Mouse (Mus musculus): ENCODE measurements around the gene Mamstr. TPM values are rescaled to one million over a fixed set of nuclear protein-coding genes. Genes with fewer than 3 reads are reported as not detected.
A peak's percentile ranks its signal among the peaks of the same experiment; 100 is the strongest.

Mamstr gene
- 1.9 and 2.3 TPM in 2 replicates for polyA plus RNA-seq (2016; fragmentation: Nextera tagmentation; extraction: Ambion mirVana)

DNA sequence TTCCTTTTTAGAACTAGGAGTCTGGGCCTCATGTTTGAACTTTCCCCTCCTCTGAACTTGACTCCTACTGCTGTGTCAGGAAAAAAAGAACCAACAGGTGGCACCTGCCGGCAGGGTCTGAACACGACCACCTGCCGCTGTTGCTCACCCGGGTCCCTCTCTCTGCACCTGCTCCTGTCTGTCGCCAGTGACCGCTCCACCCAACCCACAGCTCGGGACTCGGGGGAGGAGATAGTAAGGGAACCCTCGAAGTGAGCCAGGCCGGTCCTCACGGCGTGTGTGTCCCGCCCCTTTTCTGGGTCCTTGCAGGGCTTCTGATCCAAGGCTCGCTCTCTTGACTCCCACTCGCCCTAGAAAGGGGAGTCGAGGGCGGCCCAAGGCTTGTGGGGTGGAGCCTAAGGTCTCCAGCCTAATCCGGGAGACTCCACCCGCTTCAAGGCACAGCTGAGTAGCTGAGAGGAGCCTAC, at the start of gene Mamstr:
TSS of gene Mamstr (plus strand) at position 417 of the 467 bp plus-strand sequence.
- H3K4me3 ChIP-seq, result peak within 1 kb of the TSS; percentile 38; the same call in 1 of the 2 replicates
- peaks cover 8% of the 10 kb centered on the region; the same call in 1 of the 2 replicates for H3K27me3 ChIP-seq (ENCODE audit: insufficient read depth, poor library complexity, severe bottlenecking)
- peaks cover 14% of the 10 kb centered on the region for H3K36me3 ChIP-seq
- DNase-seq (ENCODE audit: low spot score), result no peak
- H3K9me3 ChIP-seq, result no peaks in the 10 kb centered on the region
- WGBS, result 21% methylated on average over 19 of the region's 19 CpGs
- peaks cover 71% of the 10 kb centered on the region for H3K4me1 ChIP-seq
- peak within 1 kb of the TSS; percentile 43 for H3K27ac ChIP-seq

DNA sequence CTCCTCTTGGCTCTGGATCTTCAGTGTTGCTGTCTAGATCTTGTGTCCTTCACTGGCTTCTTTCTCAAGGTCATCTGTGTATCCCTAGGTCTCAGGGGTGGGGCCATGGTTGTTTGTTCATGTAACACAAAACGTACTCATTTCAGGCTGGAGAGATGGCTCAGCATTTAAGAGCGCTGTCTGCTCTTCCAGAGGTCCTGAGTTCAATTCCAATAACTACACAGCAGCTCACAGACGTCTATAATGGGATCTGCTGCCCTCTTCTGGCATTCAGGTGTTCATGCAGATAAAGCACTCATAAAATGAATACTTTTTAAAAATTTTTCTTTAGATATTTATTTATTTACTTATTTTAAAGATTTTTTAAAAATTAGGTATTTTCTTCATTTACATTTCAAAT, 48.9 kb upstream of the Mamstr start:
- no peak for DNase-seq (ENCODE audit: low spot score)
- no peaks in the 10 kb centered on the region for H3K9me3 ChIP-seq
- WGBS, result 68% methylated on average over 3 of the region's 3 CpGs

DNA sequence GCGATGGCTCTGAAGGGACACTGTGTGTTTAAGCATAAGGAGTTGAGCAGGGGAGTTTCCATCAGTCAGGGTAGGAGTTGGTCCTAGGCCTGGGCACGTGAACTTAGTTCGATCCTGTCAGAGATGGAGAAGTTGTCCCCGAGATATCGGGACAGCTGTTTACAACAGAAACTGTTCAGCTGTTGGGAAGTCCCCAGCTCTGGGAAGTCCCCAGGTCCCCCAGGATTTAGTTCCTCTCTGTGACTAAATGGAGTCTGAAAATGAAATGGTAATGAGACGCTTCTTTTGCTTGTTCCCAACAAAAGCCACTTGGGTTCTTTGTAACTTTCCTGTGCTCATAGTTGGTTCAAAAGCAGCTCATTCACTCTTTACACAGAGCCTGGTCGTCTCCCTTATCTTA, 47.9 kb upstream of the Mamstr start:
- H3K4me3 ChIP-seq, result no peak overlapping the region
- no peaks in the 10 kb centered on the region for H3K27me3 ChIP-seq (ENCODE audit: insufficient read depth, poor library complexity, severe bottlenecking)
- peaks cover 15% of the 10 kb centered on the region; the same call in 1 of the 2 replicates for H3K36me3 ChIP-seq
- 77% methylated on average over 7 of the region's 7 CpGs for WGBS
- no peak for DNase-seq (ENCODE audit: low spot score)
- H3K4me1 ChIP-seq, result peaks cover 21% of the 10 kb centered on the region
- no peak overlapping the region for H3K27ac ChIP-seq
- H3K9me3 ChIP-seq, result no peaks in the 10 kb centered on the region

More for the DNA sequence above, 48.9 kb upstream of the Mamstr start:
- Histone ChIP-seq H3K27ac (no peak overlapping the region), H3K27me3 (ENCODE audit: insufficient read depth, poor library complexity, severe bottlenecking) (no peaks in the 10 kb centered on the region), H3K4me1 (peaks cover 12% of the 10 kb centered on the region), H3K4me3 (no peak overlapping the region), H3K36me3 (peaks cover 23% of the 10 kb centered on the region)

DNA sequence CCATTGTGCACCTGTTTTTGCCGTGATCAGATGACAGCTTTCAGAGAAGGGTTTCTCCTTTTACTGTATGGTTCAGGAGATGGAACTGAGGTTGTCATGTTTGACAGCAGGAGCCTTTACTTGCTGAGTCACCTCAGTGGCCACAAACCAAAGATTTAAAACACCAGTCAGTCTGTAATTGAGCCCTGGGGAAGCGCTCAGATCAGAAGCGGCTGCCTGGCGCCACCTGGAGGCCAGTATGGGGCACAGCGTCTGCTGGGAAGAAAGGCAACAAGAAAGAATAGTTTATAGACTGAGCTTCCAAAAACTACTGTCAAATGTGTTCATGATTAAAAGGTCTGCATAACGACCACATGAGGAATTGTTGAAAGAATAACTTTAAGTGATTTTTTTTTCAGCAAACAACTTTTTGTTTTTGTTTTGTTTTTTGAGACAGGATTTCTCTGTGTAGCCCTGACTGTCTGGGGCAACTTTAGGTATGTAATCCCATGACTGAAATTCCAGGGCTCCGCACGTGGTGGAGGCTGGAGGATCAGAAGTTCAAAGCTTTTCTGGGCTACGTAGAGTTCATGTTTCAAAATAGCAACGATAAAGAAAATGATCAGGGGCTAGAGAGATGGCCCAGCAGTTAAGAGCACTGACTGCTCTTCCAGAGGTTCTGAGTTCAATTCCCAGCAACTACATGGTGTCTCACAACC, 46.5 kb upstream of the Mamstr start:
- WGBS, result 21% methylated on average over 10 of the region's 10 CpGs
- Histone ChIP-seq H3K9me3 (no peaks in the 10 kb centered on the region), H3K4me1 (peaks cover 21% of the 10 kb centered on the region), H3K27me3 (ENCODE audit: insufficient read depth, poor library complexity, severe bottlenecking) (no peaks in the 10 kb centered on the region), H3K27ac (no peak overlapping the region), H3K36me3 (peaks cover 3% of the 10 kb centered on the region; the same call in 1 of the 2 replicates), H3K4me3 (no peak overlapping the region)
- DNase-seq (ENCODE audit: low spot score), result no peak

DNA sequence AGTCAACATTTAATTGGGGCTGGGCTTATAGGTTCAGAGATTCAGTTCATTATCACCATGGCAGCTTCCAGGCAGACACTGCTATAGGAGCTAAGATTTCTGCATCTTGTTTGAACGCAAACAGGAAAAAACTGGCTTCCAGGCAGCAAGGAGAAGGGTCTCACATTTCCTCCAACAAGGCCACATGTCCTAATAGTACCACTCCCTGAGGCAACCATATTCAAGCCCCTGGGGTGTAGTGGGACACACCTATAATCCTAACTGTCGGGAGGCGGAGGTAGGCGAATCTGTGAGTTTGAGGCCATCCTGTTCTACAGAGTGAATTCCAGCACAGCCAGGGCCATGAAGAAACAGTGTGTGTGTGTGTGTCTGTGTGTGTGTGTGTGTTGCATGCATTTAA, 44.6 kb upstream of the Mamstr start:
- Histone ChIP-seq H3K27me3 (ENCODE audit: insufficient read depth, poor library complexity, severe bottlenecking) (no peaks in the 10 kb centered on the region), H3K4me3 (no peak overlapping the region), H3K27ac (no peak overlapping the region), H3K4me1 (peaks cover 20% of the 10 kb centered on the region), H3K36me3 (no peaks in the 10 kb centered on the region), H3K9me3 (no peaks in the 10 kb centered on the region)
- DNase-seq (ENCODE audit: low spot score), result no peak
- WGBS, result 83% methylated on average over 4 of the region's 4 CpGs

DNA sequence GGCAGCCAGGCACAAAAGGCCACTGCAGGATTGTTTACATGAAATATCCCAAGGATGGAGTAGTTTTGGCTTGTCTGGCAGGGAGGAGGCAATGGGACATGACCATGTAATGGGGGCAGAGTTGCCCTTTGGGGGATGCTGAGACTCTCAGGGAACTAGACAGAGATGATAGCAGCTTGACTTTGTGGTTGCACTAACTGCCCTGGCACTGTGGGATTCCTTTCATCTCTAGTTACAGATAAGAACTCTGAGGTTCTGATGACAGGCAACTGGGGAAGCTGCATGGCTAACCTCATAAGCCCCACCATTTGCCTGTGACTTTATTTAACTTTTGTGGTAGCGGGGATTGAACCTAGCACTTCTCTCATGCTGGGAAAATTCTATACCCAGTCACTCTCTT, 43.7 kb upstream of the Mamstr start:
- H3K4me3 ChIP-seq, result no peak overlapping the region
- H3K36me3 ChIP-seq, result no peaks in the 10 kb centered on the region
- WGBS, result 49% methylated on average over 1 of the region's 1 CpGs
- no peak for DNase-seq (ENCODE audit: low spot score)
- no peak overlapping the region for H3K27ac ChIP-seq
- no peaks in the 10 kb centered on the region for H3K9me3 ChIP-seq
- no peaks in the 10 kb centered on the region for H3K27me3 ChIP-seq (ENCODE audit: insufficient read depth, poor library complexity, severe bottlenecking)
- H3K4me1 ChIP-seq, result peaks cover 20% of the 10 kb centered on the region

DNA sequence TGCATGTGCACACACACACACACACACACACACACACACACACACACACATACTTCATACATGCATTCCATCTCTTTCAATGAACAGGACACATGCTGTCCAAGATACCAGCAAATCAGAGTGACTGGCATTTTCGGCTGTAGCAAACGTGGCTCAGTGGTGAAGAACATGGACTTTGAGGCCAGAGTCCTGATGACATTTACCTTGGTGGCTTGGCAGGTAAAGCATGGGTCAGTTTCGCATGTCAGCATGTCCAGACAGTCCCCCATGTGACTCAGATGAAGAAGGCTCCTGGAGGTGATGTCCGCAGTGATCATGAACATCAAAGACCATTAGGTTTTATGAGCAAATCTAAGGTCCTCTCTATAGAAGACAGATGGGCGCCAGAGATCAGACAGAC, 42.8 kb upstream of the Mamstr start:
- no peak for DNase-seq (ENCODE audit: low spot score)
- WGBS, result 84% methylated on average over 5 of the region's 5 CpGs
- H3K27me3 ChIP-seq (ENCODE audit: insufficient read depth, poor library complexity, severe bottlenecking), result no peaks in the 10 kb centered on the region
- no peak overlapping the region for H3K27ac ChIP-seq
- peaks cover 20% of the 10 kb centered on the region for H3K4me1 ChIP-seq
- no peaks in the 10 kb centered on the region for H3K9me3 ChIP-seq
- H3K36me3 ChIP-seq, result no peaks in the 10 kb centered on the region
- no peak overlapping the region for H3K4me3 ChIP-seq

DNA sequence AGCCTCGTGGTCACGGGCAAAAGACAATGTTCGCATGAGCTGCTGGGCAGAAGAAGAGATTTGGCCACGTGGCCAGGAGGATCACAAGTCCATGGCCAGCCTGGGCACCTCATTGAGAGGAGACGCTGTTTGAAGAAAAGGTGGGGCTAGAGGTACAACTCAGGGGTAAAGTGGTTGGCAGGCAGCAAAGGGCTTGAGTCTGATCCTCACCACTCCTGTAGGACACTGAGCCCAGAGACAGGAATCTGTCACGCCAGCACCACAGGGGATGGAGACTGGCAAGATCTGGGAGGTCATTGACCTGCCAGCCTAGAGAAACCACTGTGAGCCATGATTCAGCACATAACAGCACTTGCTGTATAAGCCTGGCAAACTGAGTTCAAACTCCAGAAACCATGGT, 42.2 kb upstream of the Mamstr start:
- WGBS, result 90% methylated on average over 6 of the region's 6 CpGs

DNA sequence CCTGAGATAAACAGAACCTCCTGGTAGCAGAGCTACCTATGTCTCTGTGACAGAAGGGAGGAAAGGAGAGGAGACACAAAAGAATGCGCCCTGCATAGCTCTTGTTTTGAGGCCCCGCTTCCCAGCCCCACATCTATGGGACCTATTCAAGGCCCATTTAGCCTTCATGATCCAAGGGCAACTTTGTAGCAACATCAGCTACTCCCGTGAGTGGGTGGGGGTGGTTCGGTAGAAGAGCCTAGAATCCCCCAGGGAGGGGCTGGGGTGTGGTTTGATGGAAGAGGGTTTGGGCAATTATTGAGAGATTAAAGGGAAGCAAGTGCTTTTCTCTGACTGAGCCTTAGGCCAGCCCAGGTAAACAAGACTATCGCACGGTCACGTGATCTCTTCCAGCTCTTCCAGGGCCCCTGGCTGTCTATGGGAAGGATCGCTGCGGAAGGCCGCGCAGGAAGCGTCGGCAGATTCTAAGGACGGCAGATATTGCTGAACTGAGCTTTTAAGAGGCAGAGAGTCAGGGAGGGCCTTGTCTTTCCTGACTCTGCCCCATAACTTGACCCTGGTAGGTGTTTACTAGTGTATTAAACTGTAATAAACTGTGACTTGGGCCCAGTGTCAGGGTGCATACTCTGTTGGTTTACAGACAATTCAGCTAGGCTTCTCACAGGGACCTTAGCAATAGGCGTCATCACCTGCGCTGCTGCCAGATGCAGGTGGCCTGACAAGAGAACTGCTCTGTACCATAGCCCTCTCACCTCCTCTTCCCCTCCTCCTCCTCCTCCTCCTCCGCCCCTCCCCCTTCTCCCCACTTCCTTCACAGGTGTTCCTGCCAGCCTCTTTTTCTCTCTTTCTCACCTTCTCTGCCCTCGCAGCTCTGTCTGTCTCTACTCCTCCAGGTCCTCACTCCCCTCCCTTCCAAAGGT, 40.6 kb upstream of the Mamstr start:
- Histone ChIP-seq H3K27ac (no peak overlapping the region), H3K4me3 (peak overlapping the region; percentile 29; the same call in 1 of the 2 replicates), H3K36me3 (no peaks in the 10 kb centered on the region), H3K27me3 (ENCODE audit: insufficient read depth, poor library complexity, severe bottlenecking) (no peaks in the 10 kb centered on the region), H3K9me3 (no peaks in the 10 kb centered on the region), H3K4me1 (peaks cover 20% of the 10 kb centered on the region)
- no peak for DNase-seq (ENCODE audit: low spot score)
- 37% methylated on average over 18 of the region's 18 CpGs for WGBS

More for the DNA sequence above, 42.2 kb upstream of the Mamstr start:
- no peaks in the 10 kb centered on the region for H3K36me3 ChIP-seq
- no peak overlapping the region for H3K27ac ChIP-seq
- no peak for DNase-seq (ENCODE audit: low spot score)
- no peaks in the 10 kb centered on the region for H3K9me3 ChIP-seq
- H3K4me1 ChIP-seq, result peaks cover 20% of the 10 kb centered on the region
- H3K4me3 ChIP-seq, result no peak overlapping the region
- no peaks in the 10 kb centered on the region for H3K27me3 ChIP-seq (ENCODE audit: insufficient read depth, poor library complexity, severe bottlenecking)

DNA sequence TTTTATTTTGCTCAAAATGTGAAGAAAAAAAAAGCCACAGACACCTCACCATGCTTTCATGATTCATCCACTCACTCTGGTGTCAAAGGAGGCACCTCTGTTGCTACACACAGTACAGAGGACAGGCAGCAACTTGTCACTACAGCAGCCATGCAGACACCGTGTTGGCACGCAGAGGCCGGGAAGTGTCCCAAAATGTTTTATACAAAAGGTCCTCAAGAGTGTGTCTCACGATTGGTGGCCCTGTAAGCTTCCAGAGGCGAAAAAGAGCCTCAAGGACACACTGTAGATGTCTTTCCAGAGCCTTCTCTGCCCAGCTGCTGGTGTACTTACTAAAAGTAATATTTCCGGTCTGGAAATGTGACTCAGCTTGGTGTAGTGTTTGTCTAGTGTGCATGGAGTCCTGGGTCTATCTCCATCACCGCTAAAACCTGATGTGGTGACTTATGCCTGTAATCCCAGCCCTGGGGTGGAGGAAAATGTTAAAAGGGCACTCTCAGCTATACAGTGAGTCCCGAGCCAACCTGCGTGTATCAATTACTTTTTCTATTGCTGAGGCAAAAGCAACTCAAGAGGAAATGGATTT, 34.0 kb upstream of the Mamstr start:
- Histone ChIP-seq H3K27me3 (ENCODE audit: insufficient read depth, poor library complexity, severe bottlenecking) (no peaks in the 10 kb centered on the region), H3K4me1 (no peaks in the 10 kb centered on the region), H3K27ac (no peak overlapping the region), H3K36me3 (no peaks in the 10 kb centered on the region), H3K4me3 (no peak overlapping the region), H3K9me3 (no peaks in the 10 kb centered on the region)
- DNase-seq (ENCODE audit: low spot score), result no peak
- WGBS, result 76% methylated on average over 9 of the region's 9 CpGs

DNA sequence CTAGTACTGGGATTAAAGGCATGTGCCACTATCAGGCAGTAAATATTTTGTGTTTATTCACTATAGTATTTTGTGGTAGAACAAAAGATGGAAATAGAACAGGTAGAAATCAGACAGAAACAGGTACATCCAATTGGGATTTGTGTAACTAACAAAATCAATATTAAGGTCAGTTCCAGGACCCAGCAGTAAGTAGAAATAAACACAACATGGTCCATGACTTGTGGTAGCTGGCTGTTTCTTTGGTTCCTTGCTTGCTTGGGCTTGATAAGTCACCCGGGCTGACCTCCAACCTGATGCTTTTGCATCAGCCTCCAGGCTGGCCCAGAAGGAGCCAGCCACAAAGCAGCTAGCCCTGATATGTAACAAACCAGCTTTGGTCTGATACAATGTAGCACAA, 30.3 kb upstream of the Mamstr start:
- 0 out of 2 replicates have a peak, but pooled peaks cover 7% of the 10 kb centered on the region for H3K27me3 ChIP-seq (ENCODE audit: insufficient read depth, poor library complexity, severe bottlenecking)
- DNase-seq (ENCODE audit: low spot score), result no peak
- no peaks in the 10 kb centered on the region for H3K4me1 ChIP-seq
- WGBS, result 51% methylated on average over 1 of the region's 1 CpGs
- H3K4me3 ChIP-seq, result no peak overlapping the region
- H3K27ac ChIP-seq, result no peak overlapping the region
- no peaks in the 10 kb centered on the region for H3K9me3 ChIP-seq
- H3K36me3 ChIP-seq, result no peaks in the 10 kb centered on the region

DNA sequence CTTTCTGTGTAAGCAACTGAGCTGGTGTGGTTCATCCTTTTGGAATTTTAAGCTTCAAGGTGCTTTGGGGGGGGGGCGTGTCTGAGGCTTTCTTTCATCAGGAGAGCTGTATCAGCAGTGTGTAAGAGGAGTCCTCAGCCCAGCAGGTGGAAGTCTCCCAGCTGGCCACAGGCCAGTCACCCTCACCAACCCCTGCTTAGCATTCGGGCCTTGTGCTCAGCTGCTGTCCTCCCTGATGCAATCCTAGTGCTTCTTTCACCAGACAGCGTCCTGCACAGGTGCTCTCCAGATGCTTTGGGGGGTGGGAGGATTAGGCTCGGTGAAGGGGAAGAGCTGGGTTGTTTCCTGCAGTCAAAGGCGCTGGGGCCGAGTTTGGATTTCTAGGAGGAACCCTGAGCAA, 23.5 kb upstream of the Mamstr start:
- H3K4me3 ChIP-seq, result no peak overlapping the region
- peaks cover 68% of the 10 kb centered on the region for H3K27me3 ChIP-seq (ENCODE audit: insufficient read depth, poor library complexity, severe bottlenecking)
- 22% methylated on average over 6 of the region's 6 CpGs for WGBS
- no peak overlapping the region for H3K27ac ChIP-seq
- peaks cover 6% of the 10 kb centered on the region for H3K4me1 ChIP-seq
- no peak for DNase-seq (ENCODE audit: low spot score)
- H3K36me3 ChIP-seq, result no peaks in the 10 kb centered on the region
- no peaks in the 10 kb centered on the region for H3K9me3 ChIP-seq
